Mouse (Mus musculus) stomach, postnatal 0 days (tissue): ENCODE measurements around the gene Gm20683. TPM values are rescaled to one million over a fixed set of nuclear protein-coding genes. Genes with fewer than 3 reads are reported as not detected.

Experiments
- ATAC-seq: fragments of 200-750 bp; cut with Nextera tagmentation; 2 replicates; pipeline ENCODE4 v1.8.0; 2017; ENCODE audit not compliant: low FRiP score, low TSS enrichment
- DNase-seq: peaks from one replicate; pipeline ENCODE4 v3.0.0-alpha.2; 2016; ENCODE audit warnings: low spot score
- H3K27ac ChIP-seq: fragments of 300-500 bp; sonication (generic); replicated peaks from 2 replicates; pipeline ENCODE4 v1.5.1; 2014; ENCODE audit warnings: mild to moderate bottlenecking, control low read depth
- H3K27me3 ChIP-seq: fragments of 300-500 bp; sonication (generic); 2 replicates; pipeline ENCODE4 v1.6.1; 2014; ENCODE audit warnings: low read length; ENCODE audit not compliant: control insufficient read depth, insufficient read depth
- H3K36me3 ChIP-seq: fragments of 300-500 bp; sonication (generic); 2 replicates; pipeline ENCODE4 v1.6.1; 2014; ENCODE audit warnings: low read length, mixed read lengths; ENCODE audit not compliant: control insufficient read depth, insufficient read depth
- H3K4me1 ChIP-seq: fragments of 300-500 bp; sonication (generic); replicated peaks from 2 replicates; pipeline ENCODE4 v1.6.1; 2014; ENCODE audit warnings: antibody characterized with exemption; ENCODE audit not compliant: control insufficient read depth, insufficient read depth
- H3K4me2 ChIP-seq: fragments of 300-500 bp; sonication (generic); replicated peaks from 2 replicates; pipeline ENCODE4 v1.6.1; 2014; ENCODE audit warnings: low read depth, mild to moderate bottlenecking, control low read depth, moderate library complexity
- H3K4me3 ChIP-seq: fragments of 300-500 bp; sonication (generic); 2 replicates; pipeline ENCODE4 v1.5.1; 2014; ENCODE audit warnings: low read depth, low read length, control low read depth
- H3K9ac ChIP-seq: fragments of 300-500 bp; sonication (generic); 2 replicates; pipeline ENCODE4 v1.6.1; 2014; ENCODE audit warnings: mild to moderate bottlenecking, low read length, control low read depth, mixed read lengths
- H3K9me3 ChIP-seq: fragments of 300-500 bp; sonication (generic); 2 replicates; pipeline ENCODE4 v1.6.1; 2016; ENCODE audit warnings: low read length; ENCODE audit not compliant: control insufficient read depth
- CTCF ChIP-seq: IDR thresholded peaks from 2 replicates; pipeline ENCODE4 v1.5.1; 2016; ENCODE audit warnings: antibody characterized with exemption, low read depth, mild to moderate bottlenecking, moderate library complexity
- EP300 ChIP-seq: optimal IDR thresholded peaks from 2 replicates; pipeline ENCODE3; 2016; ENCODE audit warnings: antibody characterized with exemption
- WGBS: fragments of 180-500 bp; shearing (Covaris S2); extraction: QIAGEN DNeasy Blood & Tissue Kit; methylation state at CpG from one replicate; pipeline ENCODE4 v1.1.7; 2014; 5-methylcytosine and 5-hydroxymethylcytosine counted together
- polyA plus RNA-seq: library from polyadenylated mRNA; unstranded; fragments of >200 nt; fragmentation: Nextera tagmentation; extraction: Ambion mirVana; gene quantifications from 2 replicates; pipeline ENCODE4 v1.2.1, GENCODE M21; 2015

Gm20683 gene
- polyA plus RNA-seq, 1 experiment from 2014 or later = 1.8 TPM

GRCm38 (mm10) chr17:25883268-25883667 lies 41.7 kb upstream of the Gm20683 start:
- Histone ChIP-seq H3K4me1 (no peaks in the 10 kb centered on the region), H3K4me3 (no peak overlapping the region), H3K9ac (no peak overlapping the region), H3K4me2 (no peak overlapping the region), H3K27ac (no peak overlapping the region), H3K9me3 (no peaks in the 10 kb centered on the region), H3K36me3 (peaks cover 18% of the 10 kb centered on the region), H3K27me3 (no peaks in the 10 kb centered on the region)
- no peak for ATAC-seq
- TF ChIP-seq CTCF (no peak), EP300 (no peak)
- WGBS = 83% methylated on average over 8 of the region's 8 CpGs
- DNase-seq = no peak

DNA sequence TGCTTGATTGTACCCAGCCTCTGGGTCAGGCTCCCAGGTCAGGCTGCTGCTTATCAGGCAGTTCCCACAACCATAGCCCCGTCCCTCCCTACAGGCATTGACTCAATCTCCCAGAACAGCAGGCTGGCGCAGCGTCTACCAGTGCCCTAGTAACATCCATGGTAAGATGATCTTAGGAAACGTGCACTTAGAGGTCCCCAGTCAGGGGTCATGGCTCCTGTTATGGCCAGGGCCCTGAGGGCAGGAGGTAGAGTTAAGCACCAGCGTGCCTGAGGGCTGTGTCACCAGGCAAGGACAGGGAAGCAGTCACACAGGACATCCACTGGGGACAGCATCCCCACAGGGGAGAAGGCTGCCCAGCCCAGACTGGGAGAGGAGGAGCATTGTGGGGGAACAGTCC lies 40.7 kb upstream of the Gm20683 start:
- H3K36me3 ChIP-seq = peaks cover 19% of the 10 kb centered on the region; the same call in 1 of the 2 replicates
- 53% methylated on average over 5 of the region's 5 CpGs for WGBS
- no peak for ATAC-seq

GRCm38 (mm10) chr17:25881691-25882090 lies 40.1 kb upstream of the Gm20683 start:
- no peak overlapping the region for H3K4me2 ChIP-seq
- no peak overlapping the region for H3K4me3 ChIP-seq
- TF ChIP-seq EP300 (no peak), CTCF (no peak)
- no peak overlapping the region for H3K27ac ChIP-seq
- H3K9ac ChIP-seq = no peak overlapping the region
- ATAC-seq = no peak
- H3K27me3 ChIP-seq = no peaks in the 10 kb centered on the region
- H3K4me1 ChIP-seq = no peaks in the 10 kb centered on the region
- peaks cover 19% of the 10 kb centered on the region; the same call in 1 of the 2 replicates for H3K36me3 ChIP-seq
- 47% methylated on average over 4 of the region's 4 CpGs for WGBS
- H3K9me3 ChIP-seq = no peaks in the 10 kb centered on the region
- no peak for DNase-seq

More for the DNA sequence above, 40.7 kb upstream of the Gm20683 start:
- Histone ChIP-seq H3K9me3 (no peaks in the 10 kb centered on the region), H3K4me3 (no peak overlapping the region), H3K9ac (no peak overlapping the region; the same call in 1 of the 2 replicates), H3K4me1 (no peaks in the 10 kb centered on the region), H3K27ac (no peak overlapping the region), H3K4me2 (no peak overlapping the region), H3K27me3 (no peaks in the 10 kb centered on the region)
- TF ChIP-seq CTCF (peak; percentile 28; the same call in 1 of the 2 replicates), EP300 (no peak)
- DNase-seq = no peak

DNA sequence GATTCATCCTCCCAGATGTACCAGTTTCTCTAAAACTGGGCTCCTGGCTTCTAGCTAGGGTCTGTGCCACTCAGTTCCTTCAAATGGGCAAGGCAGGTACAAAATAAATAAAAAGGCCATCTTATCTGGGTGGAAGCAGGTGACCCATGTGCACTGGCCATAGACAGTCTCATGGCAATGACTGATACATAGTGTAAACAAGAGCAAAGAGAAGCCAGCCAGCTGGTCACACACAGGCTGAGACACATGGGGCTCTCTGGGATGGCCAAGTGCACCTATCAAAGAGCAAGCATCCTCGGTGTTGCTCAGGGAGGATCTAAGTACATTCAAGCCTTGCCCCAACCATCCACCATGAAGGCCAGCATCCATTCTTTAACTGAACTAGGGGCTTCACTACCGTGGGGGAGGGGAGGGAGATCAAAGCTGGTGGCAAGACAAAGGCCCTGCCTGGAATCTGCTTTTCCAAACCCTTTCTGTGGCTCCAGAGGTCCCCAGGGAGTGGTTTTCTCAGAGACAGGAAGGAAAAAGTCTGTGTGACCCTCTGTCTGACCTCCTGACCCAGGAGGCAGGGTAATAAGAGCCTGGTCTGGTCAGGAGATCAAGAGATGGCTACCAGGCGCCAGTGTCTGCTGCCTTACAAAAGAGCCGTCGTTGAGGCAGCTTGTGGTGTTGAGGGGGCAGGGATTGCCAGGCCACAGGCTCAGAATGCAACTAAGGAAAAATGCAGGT lies 39.5 kb upstream of the Gm20683 start:
- ATAC-seq (peak; percentile 55), DNase-seq (no peak)
- no peak overlapping the region for H3K4me2 ChIP-seq
- 20% methylated on average over 5 of the region's 5 CpGs for WGBS
- H3K27me3 ChIP-seq = no peaks in the 10 kb centered on the region
- no peak overlapping the region for H3K9ac ChIP-seq
- peaks cover under 1% of the 10 kb centered on the region; the same call in 1 of the 2 replicates for H3K4me1 ChIP-seq
- H3K36me3 ChIP-seq = peaks cover 19% of the 10 kb centered on the region; the same call in 1 of the 2 replicates
- H3K27ac ChIP-seq = no peak overlapping the region
- TF ChIP-seq CTCF (no peak), EP300 (no peak)
- no peak overlapping the region for H3K4me3 ChIP-seq
- H3K9me3 ChIP-seq = no peaks in the 10 kb centered on the region

GRCm38 (mm10) chr17:25880196-25880910 lies 38.8 kb upstream of the Gm20683 start, which contains the start of gene Wfikkn1:
Gene Wfikkn1, minus strand, starts transcription at chr17:25880858.
- Histone ChIP-seq H3K4me2 (no peak within 1 kb of the TSS), H3K27me3 (no peaks in the 10 kb centered on the region), H3K9ac (no peak within 1 kb of the TSS), H3K36me3 (peaks cover 19% of the 10 kb centered on the region; the same call in 1 of the 2 replicates), H3K27ac (0 out of 2 replicates have a peak within 1 kb of the TSS, but pooled peaks have one; percentile 24), H3K4me3 (no peak within 1 kb of the TSS), H3K9me3 (no peaks in the 10 kb centered on the region), H3K4me1 (peaks cover 3% of the 10 kb centered on the region; the same call in 1 of the 2 replicates)
- WGBS = 46% methylated on average over 5 of the region's 5 CpGs
- no peak for TF ChIP-seq EP300
- no peak for TF ChIP-seq CTCF
- ATAC-seq (no peak), DNase-seq (peak; percentile 16)
